Mouse (Mus musculus) ovary, postnatal 14 days (tissue): ENCODE measurements at regions not wholly inside any gene's neighbourhood (a gene's known extent, or its start where the extent isn't known, plus 50 kb on each side); places are given as distances from the start of the nearest gene placed in this dataset.

Experiments
- DNase-seq: peaks from one replicate; pipeline ENCODE4 v3.0.0; 2022; ENCODE audit warnings: low spot score

- peak; percentile 37 for DNase-seq
These were observed 57.0 kb upstream of the Siglech start for GRCm38 (mm10) chr7:55710872-55711558.
